Mouse (Mus musculus): ENCODE results near the gene Slc5a3. TPM values are rescaled to one million over a fixed set of nuclear protein-coding genes. Genes with fewer than 3 reads are reported as not detected.

Gene Slc5a3
- total RNA-seq, 2 experiments from 2014 or later, result 33.3 to 33.5 TPM

GRCm38 (mm10) chr16:92132511-92132910, 74.4 kb downstream of the Slc5a3 start:
- intact Hi-C loops (cut with DNase I), result no loop called here
- TF ChIP-seq CTCF (IDR thresholded peaks at IDR 0.05), result no peak
- H3K27ac ChIP-seq, result no peak overlapping the region
- no peak overlapping the region for H3K4me3 ChIP-seq
- DNase-seq (ENCODE audit: extremely low spot score in 1 of 2, low spot score in 2 of 2), result no peak

- no peak for TF ChIP-seq CTCF (IDR thresholded peaks at IDR 0.05)
- intact Hi-C loops (cut with DNase I), result no loop called here
- Histone ChIP-seq H3K4me3 (no peak overlapping the region), H3K27ac (peak overlapping the region; percentile 53)
- DNase-seq (ENCODE audit: extremely low spot score in 1 of 2, low spot score in 2 of 2), result peak in 1 of 2 experiments; percentile 22
Observed at GRCm38 (mm10) chr16:92134148-92134764, 76.1 kb downstream of the Slc5a3 start.

DNA sequence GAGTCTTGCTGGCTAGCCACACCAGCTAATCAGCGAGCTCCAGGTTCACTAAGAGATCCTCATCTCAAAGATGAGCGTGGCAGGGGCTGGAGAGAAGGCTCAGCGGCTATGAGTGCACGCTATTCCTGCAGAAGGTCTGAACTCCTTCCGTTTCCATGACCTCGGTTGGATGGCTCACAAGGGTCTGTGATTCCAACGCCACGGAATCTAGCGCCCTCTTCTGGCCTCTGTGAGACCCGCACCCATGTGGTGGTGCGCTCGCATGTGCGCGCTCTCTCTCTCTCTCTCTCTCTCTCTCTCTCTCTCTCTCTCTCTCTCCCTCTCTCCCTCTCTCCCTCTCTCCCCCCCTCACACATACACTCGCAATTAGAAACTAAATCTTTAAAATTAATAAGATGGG, 78.2 kb downstream of the Slc5a3 start:
- intact Hi-C loops (cut with DNase I), result no loop called here
- H3K4me3 ChIP-seq, result no peak overlapping the region
- TF ChIP-seq CTCF (IDR thresholded peaks at IDR 0.05), result no peak; the same call in 1 of the 2 replicates
- DNase-seq (ENCODE audit: extremely low spot score in 1 of 2, low spot score in 2 of 2), result no peak
- H3K27ac ChIP-seq, result no peak overlapping the region

Other genes with a start within 250 kb of the Slc5a3 start
- 10 to 100 TPM; 45.7 to 49.9 TPM for gene Mrps6, start 52 bp upstream of the Slc5a3 start, total RNA-seq (2021)
- gene Gm49711, start within 50 bp of the Slc5a3 start, total RNA-seq (2021), result under 1 TPM in 1 of 2 experiments, not detected in 1; 0.35 TPM
- gene Kcne2, start 234.1 kb downstream of the Slc5a3 start, total RNA-seq (2021), result under 1 TPM; 0.21 to 0.61 TPM
- 10 to 100 TPM; 15.2 to 20.8 TPM for gene Smim11, start 243.0 kb downstream of the Slc5a3 start, total RNA-seq (2021)

All from left cerebral cortex, adult 2 months (tissue).